Mouse (Mus musculus) liver, postnatal 0 days (tissue): ENCODE measurements around the gene Mfsd14a.

Source experiments
- CTCF ChIP-seq: sonication (generic); IDR thresholded peaks from 2 replicates; pipeline ENCODE4 v1.5.1; 2016; ENCODE audit warnings: antibody characterized with exemption, low read depth
- EP300 ChIP-seq: IDR thresholded peaks from 2 replicates; pipeline ENCODE4 v1.6.1; 2016; ENCODE audit warnings: antibody characterized with exemption, low read depth, mild to moderate bottlenecking

- TF ChIP-seq CTCF: no peak
- no peak for TF ChIP-seq EP300
Observed at GRCm38 (mm10) chr3:116631459-116631858, 31.0 kb downstream of the Mfsd14a start.
